In genomic region chr7:34698221-34698620, GRCm38 (mm10) we compare ENCODE assay signal across 25 mouse cellular contexts.
"Had no signal": no experiment of that assay in that cellular context is flagged by ENCODE, and none has a peak within 500 bp of the region (broad histone marks: within the 10 kb centered on the region; RNA-seq: fewer than 3 reads in every experiment).

No protein-coding gene starts in this region.

- H3K4me1 ChIP-seq: limb, embryonic 10.5 days; limb, embryonic 13.5 days; liver, embryonic 12.5 days; liver, embryonic 15.5 days; megakaryocyte, embryonic 14.5 days had no signal

- H3K9me3 ChIP-seq: hindbrain, embryonic 15.5 days; limb, embryonic 10.5 days; limb, embryonic 13.5 days; liver, embryonic 12.5 days; liver, embryonic 15.5 days; lung, embryonic 15.5 days; megakaryocyte, embryonic 14.5 days; midbrain, embryonic 10.5 days; midbrain, embryonic 13.5 days had no signal

- H3K36me3 ChIP-seq: hindbrain, embryonic 15.5 days; limb, embryonic 10.5 days; limb, embryonic 13.5 days; liver, embryonic 12.5 days; liver, embryonic 15.5 days; lung, embryonic 15.5 days; midbrain, embryonic 10.5 days; midbrain, embryonic 13.5 days had no signal

- ATAC-seq: intestine, postnatal 0 days; liver, embryonic 12.5 days; midbrain, embryonic 13.5 days; midbrain, embryonic 16.5 days had no signal

- H3K27me3 ChIP-seq: hindbrain, embryonic 15.5 days; liver, embryonic 15.5 days; megakaryocyte, embryonic 14.5 days; midbrain, embryonic 13.5 days had no signal

- DNase-seq: layer of hippocampus, adult 9-11 months; liver; lung, adult 18-20 months; lung, postnatal 10 days; lung, postnatal 36 days; right cerebral cortex, adult 18-20 months; right cerebral cortex, postnatal 14 days; right cerebral cortex, postnatal 4 days; thymus, adult 2 months; thymus, postnatal 14 days; thymus, postnatal 4 days had no signal

- H3K4me3 ChIP-seq: hindbrain, embryonic 15.5 days; layer of hippocampus, adult 2 months; limb, embryonic 10.5 days; limb, embryonic 13.5 days; liver, embryonic 12.5 days; liver, embryonic 15.5 days; lung, embryonic 15.5 days; megakaryocyte, embryonic 14.5 days; midbrain, embryonic 10.5 days; midbrain, embryonic 13.5 days; myocyte had no signal

- H3K4me2 ChIP-seq: hindbrain, embryonic 15.5 days; limb, embryonic 13.5 days; liver, embryonic 12.5 days; liver, embryonic 15.5 days; lung, embryonic 15.5 days; midbrain, embryonic 13.5 days had no signal

- H3K27ac ChIP-seq: hindbrain, embryonic 15.5 days; layer of hippocampus, adult 2 months; limb, embryonic 10.5 days; limb, embryonic 13.5 days; liver, embryonic 12.5 days; liver, embryonic 15.5 days; lung, embryonic 15.5 days; midbrain, embryonic 10.5 days; midbrain, embryonic 13.5 days; stomach, postnatal 0 days had no signal

- H3K9ac ChIP-seq: hindbrain, embryonic 15.5 days; limb, embryonic 13.5 days; liver, embryonic 12.5 days; liver, embryonic 15.5 days; lung, embryonic 15.5 days; midbrain, embryonic 13.5 days had no signal
